Mouse (Mus musculus) common myeloid progenitor, adult 5-6 weeks (primary cell): ENCODE data around the gene Ddb1. TPM values are rescaled to one million over a fixed set of nuclear protein-coding genes. Genes with fewer than 3 reads are reported as not detected.

Source experiments
- ATAC-seq: replicated peaks from 2 replicates; pipeline ENCODE4 v1.8.0; 2016; ENCODE audit warnings: low read depth, mild to moderate bottlenecking, moderate TSS enrichment, inconsistent platforms; ENCODE audit not compliant: poor library complexity, severe bottlenecking
- total RNA-seq: library from RNA; stranded (forward); fragments of 200-1000, 187-1606 nt; gene quantifications from 2 replicates; pipeline ENCODE4 v1.2.3, GENCODE M21; 2017

The Ddb1 gene
- total RNA-seq, 1 experiment from 2014 or later: 475 TPM

DNA sequence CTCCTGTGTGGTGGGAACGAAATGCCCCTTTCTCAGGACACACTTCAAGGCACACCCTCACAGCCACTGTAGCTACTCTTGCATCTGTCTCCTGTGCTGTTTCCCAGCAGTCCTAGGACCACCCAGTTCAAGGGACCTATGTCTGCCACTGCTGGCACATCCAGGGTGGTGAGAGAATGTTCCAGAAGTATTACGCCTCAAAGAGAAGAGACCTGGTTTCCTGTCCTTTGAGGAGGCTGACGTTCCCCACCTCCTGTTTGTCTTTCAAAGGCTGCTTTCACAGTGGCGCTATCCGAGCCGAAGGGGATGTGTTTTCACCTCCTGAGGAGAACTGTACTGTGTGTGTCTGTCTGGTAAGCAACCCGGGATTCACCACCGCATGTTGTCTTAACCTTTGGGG is 43.0 kb downstream of the Ddb1 start:
- ATAC-seq: 0 out of 2 replicates have a peak, but pooled peaks have one; percentile 19

DNA sequence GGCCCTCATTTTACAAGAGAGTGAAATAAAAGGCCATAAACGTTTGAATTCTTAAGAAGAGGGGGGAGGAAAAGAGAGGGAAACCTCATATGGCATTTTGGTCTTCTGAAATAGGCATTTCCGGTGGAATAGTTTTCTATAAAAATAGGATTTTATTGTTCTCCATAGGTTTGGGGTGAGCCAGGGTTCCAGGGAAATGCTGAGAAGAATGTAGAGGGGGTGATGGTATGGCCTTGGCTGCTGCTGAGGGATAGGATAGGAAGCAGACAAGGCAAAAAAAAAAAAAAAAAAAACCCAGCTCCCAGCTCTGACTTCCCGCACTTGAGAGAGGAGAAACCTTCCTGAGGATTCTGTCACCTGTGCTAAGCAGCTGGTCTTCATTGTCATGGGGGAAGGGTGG is 50.9 kb downstream of the Ddb1 start:
- ATAC-seq: no peak

DNA sequence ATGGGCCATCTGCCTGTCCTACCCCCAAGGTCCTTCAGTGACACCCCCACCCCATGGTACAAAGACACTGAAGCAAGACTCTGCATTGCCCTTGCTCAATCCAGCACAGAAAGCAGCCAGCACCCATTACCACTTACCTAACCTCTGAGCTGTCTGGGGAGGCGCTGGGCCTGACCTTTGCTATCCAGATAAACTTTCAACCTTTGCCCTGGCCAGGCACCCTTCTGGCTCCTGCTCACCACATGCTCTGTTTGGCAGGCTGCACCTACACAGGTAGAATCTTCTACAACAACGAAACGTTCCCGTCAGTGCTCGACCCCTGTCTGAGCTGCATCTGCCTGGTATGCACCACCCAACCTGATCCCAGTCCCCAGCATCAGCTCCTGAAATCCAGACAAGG is 52.6 kb downstream of the Ddb1 start:
- no peak for ATAC-seq

GRCm38 (mm10) chr19:10658406-10658805 is 53.3 kb downstream of the Ddb1 start:
- no peak for ATAC-seq

- ATAC-seq: peak; percentile 82
Measured at GRCm38 (mm10) chr19:10661373-10661772, 56.2 kb downstream of the Ddb1 start.

- ATAC-seq: peak; percentile 73
Measured at GRCm38 (mm10) chr19:10661919-10662318, 56.8 kb downstream of the Ddb1 start.

GRCm38 (mm10) chr19:10662665-10663064 is 57.5 kb downstream of the Ddb1 start:
- ATAC-seq: no peak; the same call in 1 of the 2 replicates

DNA sequence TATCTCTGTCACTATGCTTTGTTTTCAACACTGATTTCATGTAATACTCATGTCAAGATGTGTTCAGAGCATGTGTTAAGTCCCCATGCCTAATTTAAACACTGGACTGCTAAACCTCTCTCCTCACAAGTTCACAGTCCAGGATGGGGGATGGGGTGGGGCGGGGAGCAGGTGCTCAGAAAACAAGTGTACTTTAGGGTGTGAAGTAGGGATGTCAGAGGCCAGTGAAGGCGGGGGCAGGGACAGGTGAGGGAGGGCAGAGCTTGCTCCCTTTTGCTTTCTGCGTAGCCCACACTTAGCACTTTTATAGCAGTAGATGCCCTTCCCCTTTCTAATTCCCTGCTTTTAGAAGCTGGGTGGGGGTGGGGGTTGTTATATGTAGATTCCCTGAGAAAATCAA is 60.0 kb downstream of the Ddb1 start:
- no peak for ATAC-seq

- peak; percentile 59 for ATAC-seq
Measured at GRCm38 (mm10) chr19:10665499-10665898, 60.4 kb downstream of the Ddb1 start.

DNA sequence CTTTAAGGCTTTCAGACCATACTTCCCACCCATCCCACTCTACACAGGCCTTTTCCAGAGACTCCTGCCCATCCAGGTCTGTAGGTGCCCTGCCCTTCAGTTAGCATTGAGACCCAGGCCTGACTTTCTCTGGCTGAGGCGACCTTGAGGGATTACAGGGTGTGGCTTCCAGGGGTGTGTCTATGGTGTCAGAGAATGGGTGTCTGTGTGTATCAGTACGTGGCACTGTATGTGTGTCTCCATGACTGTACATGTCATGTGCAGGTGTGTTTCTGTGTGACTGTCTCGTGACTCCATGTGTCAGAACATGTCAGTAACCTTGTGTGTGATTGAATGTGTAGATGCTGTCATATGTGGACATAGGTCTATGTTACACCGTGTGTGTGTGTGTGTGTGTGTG is 66.2 kb downstream of the Ddb1 start:
- no peak for ATAC-seq

- no peak for ATAC-seq
Measured at GRCm38 (mm10) chr19:10671854-10672417, 66.8 kb downstream of the Ddb1 start.

DNA sequence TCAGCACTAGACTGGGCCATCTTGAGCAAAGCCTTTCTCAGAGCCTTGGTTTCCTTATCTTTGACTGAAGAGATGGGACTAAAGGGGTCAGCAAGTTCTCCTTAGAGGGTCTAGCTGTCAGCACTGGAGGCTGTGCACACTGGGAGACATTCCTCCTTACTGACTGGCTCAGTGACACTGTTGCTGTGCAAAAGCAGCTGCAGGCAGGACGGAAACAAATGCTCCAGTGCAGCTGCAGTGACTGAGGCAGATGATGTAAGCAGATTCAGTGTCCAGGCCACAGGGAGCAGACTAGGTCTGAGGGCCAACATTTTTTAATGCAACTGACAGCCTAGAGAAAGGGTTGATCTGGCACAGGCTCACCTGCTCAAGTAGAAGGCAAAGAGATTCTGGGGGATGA is 68.1 kb downstream of the Ddb1 start:
- no peak for ATAC-seq

GRCm38 (mm10) chr19:10676656-10677055 is 71.5 kb downstream of the Ddb1 start:
- ATAC-seq: no peak

GRCm38 (mm10) chr19:10677915-10678771 is 73.0 kb downstream of the Ddb1 start, which contains the start of gene Pga5:
TSS of gene Pga5 (minus strand) at chr19:10678071.
- ATAC-seq: peak; percentile 79

- no peak for ATAC-seq
Measured at GRCm38 (mm10) chr19:10678772-10679067, 73.6 kb downstream of the Ddb1 start.

Other genes starting within 250 kb of the Ddb1 start
- gene Syt7, start 216.2 kb upstream of the Ddb1 start, total RNA-seq: not detected in 2 replicates
- not detected in 2 replicates for gene Lrrc10b, start 147.9 kb upstream of the Ddb1 start, total RNA-seq
- gene Ppp1r32, start 122.4 kb upstream of the Ddb1 start, total RNA-seq: not detected in 2 replicates
- 34.4 and 42.1 TPM in 2 replicates for gene Cpsf7, start 80.1 kb upstream of the Ddb1 start, total RNA-seq
- gene Sdhaf2, start 79.2 kb upstream of the Ddb1 start, total RNA-seq: 38.3 and 63.1 TPM in 2 replicates
- gene Tmem216, start 49.1 kb upstream of the Ddb1 start, total RNA-seq: 17.3 and 30.5 TPM in 2 replicates
- 30.9 and 32.4 TPM in 2 replicates for gene Cyb561a3, start 28.2 kb upstream of the Ddb1 start, total RNA-seq
- 6.0 and 15.9 TPM in 2 replicates for gene Tmem138, start 28.0 kb upstream of the Ddb1 start, total RNA-seq
- gene Tkfc, start 327 bp downstream of the Ddb1 start, total RNA-seq: 3.5 and 7.3 TPM in 2 replicates
- not detected in 2 replicates for gene Vwce, start 28.9 kb downstream of the Ddb1 start, total RNA-seq
- not detected in 2 replicates for gene Pga5, start 72.7 kb downstream of the Ddb1 start, total RNA-seq
- 6.5 and 11.5 TPM in 2 replicates for gene Vps37c, start 83.4 kb downstream of the Ddb1 start, total RNA-seq
- 0.53 TPM in 1 of 2 replicates, not detected in the other for gene Cd5, start 133.7 kb downstream of the Ddb1 start, total RNA-seq
- gene Cd6, start 224.7 kb downstream of the Ddb1 start, total RNA-seq: 0.46 and 0.87 TPM in 2 replicates
- gene Slc15a3, start 234.4 kb downstream of the Ddb1 start, total RNA-seq: 0.39 TPM in 1 of 2 replicates, not detected in the other